Mouse (Mus musculus) c-Kit-positive CD71-positive TER-119-negative erythroid progenitor cells, embryonic 14.5 days (primary cell): ENCODE measurements around the gene Pigu.

Source experiments
- DNase-seq: peaks from one replicate; pipeline ENCODE4 v3.0.0-alpha.2; 2013; ENCODE audit warnings: low read depth

Pigu gene

GRCm38 (mm10) chr2:155236362-155236992, 120.8 kb downstream of the Pigu start, which contains the start of gene Dynlrb1:
Dynlrb1 (plus strand) TSS chr2:155236533.
- DNase-seq: peak; percentile 97

DNA sequence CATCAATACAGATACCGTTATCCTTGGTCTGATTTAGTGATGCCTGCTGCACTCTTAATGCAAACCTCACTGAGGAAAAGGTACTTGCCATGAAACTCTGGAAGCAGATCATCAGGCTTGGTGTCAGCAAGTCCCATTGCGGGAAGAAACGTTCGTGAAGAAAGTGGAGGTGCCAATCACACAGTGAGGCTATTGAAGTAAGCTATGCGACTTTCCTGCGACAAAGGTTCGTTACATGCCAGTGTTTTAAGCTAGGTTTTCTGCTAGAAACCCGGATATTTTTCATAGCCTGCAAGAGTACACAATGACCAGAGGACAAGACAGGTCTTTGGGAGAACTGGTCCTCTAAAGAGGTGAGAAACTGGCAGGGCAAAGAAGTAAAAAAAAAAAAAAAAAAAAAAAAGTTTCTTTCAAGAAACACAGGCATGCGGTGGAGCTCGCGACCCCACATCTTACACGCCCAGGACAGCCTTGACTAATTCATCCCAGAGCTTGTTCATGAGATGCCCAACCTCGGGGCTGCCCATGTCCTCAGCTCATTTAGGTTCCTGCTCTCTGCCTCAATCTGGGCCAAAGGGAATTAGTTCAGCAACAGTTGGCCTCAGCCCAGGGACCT, 121.4 kb downstream of the Pigu start:
- no peak for DNase-seq
